Mouse (Mus musculus) liver, adult 2 months (tissue): ENCODE results near the gene Sec1. TPM values are rescaled to one million over a fixed set of nuclear protein-coding genes. Genes with fewer than 3 reads are reported as not detected.

Experiments used
- DNase-seq: peaks from one replicate; pipeline ENCODE4 v3.0.0-alpha.2; 2011; ENCODE audit warnings: low read depth, low spot score; ENCODE audit errors: extremely low read depth
- H3K27ac ChIP-seq: fragments of 200-500 bp; replicated peaks from 2 replicates; pipeline ENCODE4 v1.5.1; 2012; ENCODE audit warnings: low read depth, mild to moderate bottlenecking, control low read depth, inconsistent platforms, low read length; ENCODE audit not compliant: insufficient read depth
- H3K27me3 ChIP-seq: fragments of 200-500 bp; 2 replicates; pipeline ENCODE4 v1.6.1; 2012; ENCODE audit warnings: mild to moderate bottlenecking, moderate library complexity, low read length, inconsistent platforms; ENCODE audit not compliant: control insufficient read depth, insufficient read depth
- H3K36me3 ChIP-seq: fragments of 200-500 bp; 2 replicates; pipeline ENCODE4 v1.6.1; 2012; ENCODE audit warnings: low read length, inconsistent platforms; ENCODE audit not compliant: control insufficient read depth, insufficient read depth
- H3K4me1 ChIP-seq: fragments of 200-500 bp; 2 replicates; pipeline ENCODE4 v1.6.1; 2011; ENCODE audit warnings: low read length; ENCODE audit not compliant: control insufficient read depth, insufficient read depth
- H3K4me3 ChIP-seq: fragments of 200-500 bp; 2 replicates; pipeline ENCODE4 v1.5.1; 2011; ENCODE audit warnings: low read depth, mild to moderate bottlenecking, control low read depth, low read length, moderate library complexity; ENCODE audit not compliant: insufficient read depth
- H3K79me2 ChIP-seq: fragments of 200-500 bp; 2 replicates; pipeline ENCODE4 v1.6.1; 2012; ENCODE audit warnings: inconsistent platforms, mild to moderate bottlenecking, low read length, moderate library complexity; ENCODE audit not compliant: control insufficient read depth, insufficient read depth
- H3K9ac ChIP-seq: fragments of 200-500 bp; 2 replicates; pipeline ENCODE4 v1.6.1; 2012; ENCODE audit warnings: low read depth, mild to moderate bottlenecking, control low read depth, inconsistent platforms, low read length
- CTCF ChIP-seq: fragments of 200-500 bp; IDR thresholded peaks from 2 replicates; pipeline ENCODE4 v1.5.1; 2011; ENCODE audit warnings: low read depth, low read length, control low read depth
- POLR2A ChIP-seq: fragments of 200-500 bp; IDR thresholded peaks from 2 replicates; pipeline ENCODE4 v1.6.1; 2011; ENCODE audit warnings: low read length, control low read depth; ENCODE audit not compliant: insufficient read depth; ENCODE audit errors: extremely low read depth
- WGBS: fragments of 180-500 bp; shearing (Covaris S2); methylation state at CpG from one replicate; pipeline ENCODE4 v1.1.7; 2018; 5-methylcytosine and 5-hydroxymethylcytosine counted together
- polyA plus RNA-seq: library from polyadenylated mRNA; depleted of rRNA; stranded (reverse); fragments of >200 nt; gene quantifications from 2 replicates; pipeline ENCODE4 v1.2.3, GENCODE M21; 2012
- total RNA-seq: library from RNA; depleted of rRNA; stranded (reverse); fragments of >200 nt; gene quantifications from 2 replicates; pipeline ENCODE4 v1.2.3, GENCODE M21; 2014

The Sec1 gene
- total and polyA plus RNA-seq, 2 experiments, result not detected

DNA sequence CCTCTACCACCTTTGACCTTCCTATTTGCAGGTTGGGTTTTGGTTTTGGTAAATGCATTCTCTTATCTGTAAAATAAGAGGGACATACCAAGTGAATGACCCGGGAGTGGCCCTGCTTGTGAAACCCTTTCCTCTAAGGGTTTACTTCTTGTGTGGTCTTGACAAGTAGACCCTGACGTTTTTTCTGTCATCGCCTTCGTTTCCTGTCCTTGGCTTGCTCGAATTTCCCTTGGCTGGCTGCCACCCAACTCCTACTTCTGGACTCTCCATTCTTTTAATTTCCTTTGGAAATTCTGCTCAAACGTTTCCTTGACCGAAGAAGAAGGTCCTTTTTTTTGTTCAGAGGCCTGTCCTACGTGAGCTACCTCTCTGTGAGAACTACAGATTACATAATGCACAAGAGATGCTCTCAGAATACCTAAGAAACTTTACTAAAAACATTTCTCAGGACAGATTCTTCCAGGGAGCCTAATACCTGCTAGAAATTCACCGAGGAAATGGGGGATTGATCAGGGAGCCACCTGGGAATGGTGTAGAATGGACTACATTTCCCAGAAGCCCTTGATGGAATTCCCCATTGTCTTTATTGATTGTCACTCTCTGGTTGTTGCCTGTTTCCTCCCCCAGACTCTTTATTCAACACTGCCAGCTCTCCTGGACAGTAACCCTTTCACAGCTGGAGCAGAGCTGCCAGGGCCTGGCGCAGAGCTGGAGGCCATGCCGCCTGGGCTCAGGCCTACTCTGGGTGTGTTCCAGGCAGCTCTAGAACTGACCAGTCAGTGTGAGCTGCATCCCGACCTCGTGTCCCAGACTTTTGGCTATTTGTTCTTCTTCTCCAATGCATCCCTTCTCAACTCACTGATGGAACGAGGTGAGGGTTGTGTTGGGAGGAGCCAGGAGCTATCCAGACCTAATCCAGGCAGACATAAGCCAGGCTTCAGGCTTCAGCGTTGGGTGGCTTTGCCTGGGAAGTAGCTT, 58.2 kb downstream of the Sec1 start:
- peaks cover 2% of the 10 kb centered on the region; the same call in 1 of the 2 replicates for H3K36me3 ChIP-seq
- no peak for TF ChIP-seq CTCF
- no peak for TF ChIP-seq POLR2A

DNA sequence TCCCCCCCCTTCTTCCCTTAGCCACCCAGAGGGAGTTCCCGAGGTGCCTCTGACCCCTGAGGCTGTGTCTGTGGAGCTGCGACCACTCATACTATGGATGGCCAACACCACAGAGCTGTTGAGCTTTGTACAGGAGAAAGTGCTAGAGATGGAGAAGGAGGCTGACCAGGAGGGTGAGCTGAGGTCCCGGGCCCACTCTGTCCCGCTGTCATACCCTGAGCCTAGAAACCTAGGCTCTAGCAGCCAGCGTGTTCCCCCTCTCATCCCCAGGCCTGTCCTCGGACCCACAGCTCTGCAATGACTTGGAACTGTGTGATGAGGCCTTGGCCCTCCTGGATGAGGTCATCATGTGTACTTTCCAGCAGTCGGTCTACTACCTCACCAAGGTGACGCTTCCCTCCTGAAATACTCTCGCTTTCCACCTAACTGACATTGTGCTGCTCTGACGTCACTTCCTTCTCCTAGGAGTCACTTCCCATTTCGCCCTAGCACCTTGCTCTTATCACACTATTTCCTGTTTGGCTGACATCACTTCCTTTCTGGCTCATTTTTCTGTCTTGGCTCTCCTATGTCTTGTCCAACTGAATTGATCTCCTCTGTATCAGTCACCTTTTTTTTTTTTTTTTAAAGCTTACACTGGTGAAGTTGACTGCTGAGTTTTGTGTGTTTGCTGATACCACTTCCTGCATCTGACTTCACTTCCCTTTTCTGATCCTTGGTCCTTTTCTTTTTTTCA, 59.1 kb downstream of the Sec1 start:
- H3K79me2 ChIP-seq, result no peaks in the 10 kb centered on the region
- H3K4me3 ChIP-seq, result no peak overlapping the region
- WGBS, result 81% methylated on average over 11 of the region's 11 CpGs
- H3K36me3 ChIP-seq, result peaks cover 2% of the 10 kb centered on the region; the same call in 1 of the 2 replicates
- H3K9ac ChIP-seq, result no peak overlapping the region
- TF ChIP-seq CTCF (no peak), POLR2A (no peak)
- peaks cover 5% of the 10 kb centered on the region; the same call in 1 of the 2 replicates for H3K27me3 ChIP-seq
- peak overlapping the region; percentile 57 for H3K27ac ChIP-seq
- DNase-seq, result peak; percentile 32
- H3K4me1 ChIP-seq, result 0 out of 2 replicates have a peak, but pooled peaks cover 2% of the 10 kb centered on the region

More for the DNA sequence above, 58.2 kb downstream of the Sec1 start:
- Histone ChIP-seq H3K79me2 (no peaks in the 10 kb centered on the region), H3K27me3 (peaks cover 5% of the 10 kb centered on the region; the same call in 1 of the 2 replicates), H3K4me3 (no peak overlapping the region), H3K27ac (no peak overlapping the region), H3K4me1 (0 out of 2 replicates have a peak, but pooled peaks cover 2% of the 10 kb centered on the region), H3K9ac (no peak overlapping the region)
- 80% methylated on average over 15 of the region's 15 CpGs for WGBS
- DNase-seq, result no peak

DNA sequence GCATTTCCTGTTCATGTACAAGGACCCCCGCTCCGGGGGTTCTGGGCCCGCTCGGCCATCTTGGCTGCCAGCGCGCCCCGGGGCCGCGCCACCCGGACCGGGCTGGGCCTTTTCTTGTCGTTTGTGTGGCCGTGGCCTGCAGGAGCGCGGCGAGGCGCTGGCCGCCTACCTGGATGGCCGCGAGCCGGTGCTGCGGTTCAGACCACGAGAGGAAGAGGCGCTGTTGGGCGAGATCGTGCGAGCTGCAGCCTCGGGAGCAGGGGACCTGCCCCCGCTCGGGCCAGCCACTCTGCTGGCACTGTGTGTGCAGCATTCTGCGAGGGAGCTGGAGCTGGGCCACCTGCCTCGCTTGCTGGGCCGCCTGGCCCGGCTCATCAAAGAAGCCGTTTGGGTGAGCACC, 61.7 kb downstream of the Sec1 start:
- H3K9ac ChIP-seq, result no peak overlapping the region
- TF ChIP-seq CTCF (peak; percentile 36; the same call in 1 of the 2 replicates), POLR2A (no peak)
- no peak overlapping the region for H3K27ac ChIP-seq
- H3K36me3 ChIP-seq, result peaks cover 2% of the 10 kb centered on the region; the same call in 1 of the 2 replicates
- peaks cover 5% of the 10 kb centered on the region; the same call in 1 of the 2 replicates for H3K27me3 ChIP-seq
- H3K79me2 ChIP-seq, result no peaks in the 10 kb centered on the region
- WGBS, result 25% methylated on average over 35 of the region's 35 CpGs
- 0 out of 2 replicates have a peak, but pooled peaks cover 2% of the 10 kb centered on the region for H3K4me1 ChIP-seq
- H3K4me3 ChIP-seq, result no peak overlapping the region
- no peak for DNase-seq

DNA sequence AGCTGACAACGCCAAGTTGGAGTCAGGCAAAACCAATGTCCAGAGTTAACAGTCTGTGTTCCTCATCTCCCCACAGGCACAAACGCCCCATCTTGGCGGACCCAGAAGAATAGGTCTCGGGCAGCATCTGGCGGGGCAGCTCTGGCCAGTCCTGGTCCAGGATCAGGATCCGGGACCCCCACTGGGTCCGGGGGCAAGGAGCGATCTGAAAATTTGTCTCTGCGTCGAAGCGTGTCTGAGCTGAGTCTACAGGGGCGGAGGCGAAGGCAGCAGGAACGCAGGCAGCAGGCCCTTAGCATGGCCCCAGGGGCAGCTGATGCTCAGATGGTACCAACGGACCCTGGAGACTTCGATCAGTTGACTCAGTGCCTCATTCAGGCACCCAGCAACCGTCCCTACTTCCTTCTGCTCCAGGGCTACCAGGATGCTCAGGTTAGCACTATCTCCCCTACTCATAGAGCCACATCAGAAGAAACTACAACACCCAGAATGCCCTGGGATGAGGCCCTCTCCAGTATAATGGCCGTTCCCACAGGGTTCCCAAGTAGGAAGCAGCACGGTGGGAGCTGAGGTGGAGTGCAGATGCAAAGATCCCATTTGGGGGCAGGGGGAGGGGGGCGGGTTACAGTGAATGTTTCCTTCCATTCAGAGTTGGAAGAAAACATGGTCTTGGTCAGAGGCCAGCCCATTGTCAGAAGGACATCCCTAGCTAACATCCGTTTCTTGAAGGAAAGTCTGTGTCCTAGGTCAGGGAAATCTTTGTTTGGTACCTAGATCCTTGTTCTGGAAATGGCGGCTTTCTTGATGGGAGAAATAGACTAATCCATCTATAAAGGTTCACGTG, 63.9 kb downstream of the Sec1 start:
- 81% methylated on average over 23 of the region's 23 CpGs for WGBS
- Histone ChIP-seq H3K4me3 (no peak overlapping the region), H3K9ac (no peak overlapping the region), H3K27me3 (peaks cover 5% of the 10 kb centered on the region; the same call in 1 of the 2 replicates), H3K36me3 (no peaks in the 10 kb centered on the region), H3K27ac (no peak overlapping the region), H3K79me2 (no peaks in the 10 kb centered on the region), H3K4me1 (0 out of 2 replicates have a peak, but pooled peaks cover 2% of the 10 kb centered on the region)
- no peak for TF ChIP-seq CTCF
- TF ChIP-seq POLR2A, result no peak
- no peak for DNase-seq
